Mouse (Mus musculus) cerebellum, adult 2 months (tissue): ENCODE data around the gene Proser1. TPM values are rescaled to one million over a fixed set of nuclear protein-coding genes. Genes with fewer than 3 reads are reported as not detected.

Source experiments
- DNase-seq, 2 experiments: peaks; one replicate each; pipeline ENCODE4 v3.0.0; 2021
- H3K27ac ChIP-seq: fragments of 200-500 bp; 2 replicates; pipeline ENCODE4 v1.5.1; 2012; ENCODE audit warnings: low read length, control low read depth, inconsistent platforms; ENCODE audit not compliant: insufficient read depth
- H3K27me3 ChIP-seq: fragments of 200-500 bp; 2 replicates; pipeline ENCODE4 v1.6.1; 2012; ENCODE audit warnings: inconsistent platforms, mild to moderate bottlenecking, low read length, moderate library complexity; ENCODE audit not compliant: control insufficient read depth, insufficient read depth
- H3K4me1 ChIP-seq: fragments of 200-500 bp; 2 replicates; pipeline ENCODE4 v1.6.1; 2011; ENCODE audit warnings: low read length; ENCODE audit not compliant: control insufficient read depth, insufficient read depth
- H3K4me3 ChIP-seq: fragments of 200-500 bp; replicated peaks from 2 replicates; pipeline ENCODE3; 2011; ENCODE audit warnings: mild to moderate bottlenecking, low read depth, low read length, control low read depth; ENCODE audit not compliant: insufficient read depth
- CTCF ChIP-seq: fragments of 200-500 bp; IDR thresholded peaks from 2 replicates; pipeline ENCODE4 v1.5.1; 2011; ENCODE audit warnings: low read depth, mild to moderate bottlenecking, control low read depth, low read length, moderate library complexity, borderline replicate concordance; ENCODE audit not compliant: insufficient read depth
- POLR2A ChIP-seq: fragments of 200-500 bp; IDR thresholded peaks from 2 replicates; pipeline ENCODE4 v1.6.1; 2011; ENCODE audit warnings: low read length, control low read depth, borderline replicate concordance; ENCODE audit not compliant: insufficient read depth
- WGBS: fragments of 180-500 bp; shearing (Covaris S2); methylation state at CpG from one replicate; pipeline ENCODE4 v1.1.7; 2018; 5-methylcytosine and 5-hydroxymethylcytosine counted together
- polyA plus RNA-seq: library from polyadenylated mRNA; depleted of rRNA; stranded (reverse); fragments of >200 nt; gene quantifications from 2 replicates; pipeline ENCODE4 v1.2.3, GENCODE M21; 2012

Proser1 gene
- polyA plus RNA-seq, 1 experiment, result 21.2 TPM

DNA sequence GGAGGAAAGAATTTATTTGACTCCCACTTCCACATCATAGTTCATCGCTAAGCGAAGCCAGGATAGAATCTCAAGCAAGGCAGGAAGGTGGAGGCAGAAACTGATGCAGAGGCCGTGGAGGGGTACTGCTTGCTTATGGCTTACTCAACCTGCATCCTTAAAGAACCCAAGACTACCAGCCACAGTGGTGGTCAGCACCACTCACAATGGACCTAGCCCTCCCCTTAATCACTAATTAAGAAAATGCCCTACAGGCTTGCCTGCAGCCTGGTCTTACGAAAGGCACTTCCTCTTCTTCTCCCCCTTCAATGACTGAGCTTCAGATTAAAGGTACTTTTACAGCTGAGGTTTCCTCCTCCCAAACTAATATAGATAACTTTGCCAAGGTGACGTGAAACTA lies 26.9 kb upstream of the Proser1 start:
- Histone ChIP-seq H3K4me3 (no peak overlapping the region), H3K27ac (no peak overlapping the region), H3K27me3 (no peaks in the 10 kb centered on the region), H3K4me1 (no peaks in the 10 kb centered on the region)
- TF ChIP-seq POLR2A (no peak), CTCF (no peak)
- 85% methylated on average over 5 of the region's 5 CpGs for WGBS
- DNase-seq, result no peak

- 60% methylated on average over 5 of the region's 5 CpGs for WGBS
- no peak for DNase-seq
- H3K27ac ChIP-seq, result no peak overlapping the region
- H3K4me1 ChIP-seq, result peaks cover 5% of the 10 kb centered on the region
- H3K27me3 ChIP-seq, result no peaks in the 10 kb centered on the region
- no peak overlapping the region for H3K4me3 ChIP-seq
- TF ChIP-seq CTCF (no peak), POLR2A (no peak)
Measured at GRCm38 (mm10) chr3:53445540-53445939, 17.9 kb upstream of the Proser1 start.

GRCm38 (mm10) chr3:53446801-53447200 lies 16.7 kb upstream of the Proser1 start:
- Histone ChIP-seq H3K27me3 (no peaks in the 10 kb centered on the region), H3K4me3 (no peak overlapping the region), H3K27ac (no peak overlapping the region), H3K4me1 (peaks cover 15% of the 10 kb centered on the region)
- no peak for DNase-seq
- TF ChIP-seq CTCF (no peak), POLR2A (no peak)
- whole genome bisulfite sequencing, result 91% methylated on average over 3 of the region's 3 CpGs

DNA sequence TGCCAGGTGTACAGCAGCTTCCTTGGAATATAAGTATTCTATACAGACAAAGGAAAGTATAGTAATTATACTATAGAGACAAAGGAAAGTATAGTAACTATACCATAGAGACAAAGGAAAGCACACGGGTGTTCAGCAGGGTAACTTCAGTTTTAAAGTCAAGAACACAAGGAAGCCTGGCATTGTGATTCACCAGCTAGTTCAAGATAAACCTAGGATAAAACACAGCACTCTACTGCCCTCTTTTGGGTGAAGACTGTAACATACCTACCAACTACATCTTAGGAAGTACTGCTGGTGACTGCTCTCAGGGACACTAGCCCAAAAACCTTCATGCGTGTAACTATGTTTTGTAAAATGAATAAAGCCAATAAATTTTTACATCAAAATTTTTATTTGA lies 15.3 kb upstream of the Proser1 start:
- peak in 1 of 2 experiments; percentile 86 for DNase-seq
- WGBS, result 10% methylated on average over 2 of the region's 2 CpGs
- no peak overlapping the region for H3K4me3 ChIP-seq
- no peaks in the 10 kb centered on the region for H3K27me3 ChIP-seq
- H3K27ac ChIP-seq, result no peak overlapping the region
- peaks cover 15% of the 10 kb centered on the region for H3K4me1 ChIP-seq
- TF ChIP-seq POLR2A (no peak), CTCF (peak; percentile 63)

DNA sequence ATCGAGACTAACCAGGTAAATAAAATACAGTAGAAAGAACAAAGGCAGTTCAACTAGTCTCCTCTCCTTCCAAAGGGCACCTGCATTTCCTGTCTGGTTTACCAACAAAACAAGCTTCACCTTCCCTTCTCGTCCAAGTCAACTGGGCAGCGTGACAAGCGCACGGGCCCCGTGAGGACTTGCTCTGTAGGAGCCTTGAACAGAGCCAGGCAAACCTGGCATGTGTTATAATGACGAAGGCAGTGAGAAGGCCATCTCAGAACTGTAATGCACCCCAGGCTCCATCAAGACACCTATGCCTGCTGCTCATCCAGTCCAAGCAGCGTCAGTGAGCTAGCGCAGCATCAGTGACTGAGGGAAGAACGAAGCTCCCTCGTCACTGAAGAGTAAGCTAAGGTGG lies 12.8 kb upstream of the Proser1 start:
- H3K4me1 ChIP-seq, result peaks cover 15% of the 10 kb centered on the region
- WGBS, result 29% methylated on average over 11 of the region's 11 CpGs
- H3K27me3 ChIP-seq, result no peaks in the 10 kb centered on the region
- DNase-seq, result peak; percentile 77 to 85
- TF ChIP-seq POLR2A, result no peak
- TF ChIP-seq CTCF, result no peak
- H3K4me3 ChIP-seq, result no peak overlapping the region
- peak overlapping the region; percentile 35; the same call in 1 of the 2 replicates for H3K27ac ChIP-seq

DNA sequence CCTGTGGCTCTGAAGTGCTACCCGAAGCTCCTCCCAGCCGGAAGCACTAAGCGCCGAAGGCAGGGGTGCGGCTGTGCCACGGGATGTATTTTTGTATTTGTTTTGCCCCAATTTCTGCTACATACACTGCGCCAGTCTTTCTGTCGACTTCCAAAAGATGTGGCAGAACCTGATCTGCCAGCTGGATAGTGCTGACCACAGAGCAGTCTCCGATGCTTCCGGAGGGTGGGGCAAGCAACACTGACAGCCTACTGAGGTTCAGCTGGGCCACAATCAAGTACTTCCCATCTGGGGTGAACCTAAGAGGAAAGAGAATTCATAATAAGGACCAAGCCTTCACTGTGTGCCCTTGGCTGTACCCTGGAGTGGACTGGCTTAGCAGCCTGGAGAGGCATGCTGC lies 11.1 kb upstream of the Proser1 start:
- no peak overlapping the region for H3K4me3 ChIP-seq
- no peaks in the 10 kb centered on the region for H3K27me3 ChIP-seq
- no peak overlapping the region for H3K27ac ChIP-seq
- H3K4me1 ChIP-seq, result peaks cover 15% of the 10 kb centered on the region
- no peak for TF ChIP-seq POLR2A
- TF ChIP-seq CTCF, result no peak
- WGBS, result 93% methylated on average over 10 of the region's 10 CpGs
- DNase-seq, result no peak

GRCm38 (mm10) chr3:53453346-53453745 lies 10.1 kb upstream of the Proser1 start:
- DNase-seq, result no peak
- TF ChIP-seq POLR2A, result no peak
- no peak for TF ChIP-seq CTCF

DNA sequence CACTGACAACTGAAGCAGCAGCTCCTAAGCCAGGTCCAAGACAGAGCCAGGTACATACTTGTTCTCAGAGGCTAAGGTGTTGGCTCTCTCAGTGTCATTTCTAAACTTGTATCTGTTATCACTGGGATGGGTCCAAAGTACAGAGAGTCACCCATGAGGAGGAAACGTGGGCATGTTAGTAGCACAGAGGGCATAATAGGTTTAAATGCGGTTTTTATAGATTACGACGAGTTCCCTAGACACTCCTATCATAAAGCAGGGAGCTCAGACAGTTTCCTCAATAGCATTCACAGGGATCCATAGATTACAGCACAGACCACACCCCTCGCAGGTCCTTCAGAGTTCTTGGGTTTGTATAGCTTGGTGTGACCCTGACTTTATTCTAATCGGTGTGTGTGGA lies 9.5 kb upstream of the Proser1 start:
- whole genome bisulfite sequencing, result 95% methylated on average over 6 of the region's 6 CpGs
- H3K27ac ChIP-seq, result no peak overlapping the region
- no peak for DNase-seq
- peaks cover 15% of the 10 kb centered on the region for H3K4me1 ChIP-seq
- no peak for TF ChIP-seq POLR2A
- no peak for TF ChIP-seq CTCF
- no peaks in the 10 kb centered on the region for H3K27me3 ChIP-seq
- H3K4me3 ChIP-seq, result no peak overlapping the region

More at GRCm38 (mm10) chr3:53453346-53453745, 10.1 kb upstream of the Proser1 start:
- WGBS, result 94% methylated on average over 7 of the region's 7 CpGs
- H3K4me3 ChIP-seq, result no peak overlapping the region
- H3K4me1 ChIP-seq, result peaks cover 15% of the 10 kb centered on the region
- H3K27ac ChIP-seq, result no peak overlapping the region
- no peaks in the 10 kb centered on the region for H3K27me3 ChIP-seq

DNA sequence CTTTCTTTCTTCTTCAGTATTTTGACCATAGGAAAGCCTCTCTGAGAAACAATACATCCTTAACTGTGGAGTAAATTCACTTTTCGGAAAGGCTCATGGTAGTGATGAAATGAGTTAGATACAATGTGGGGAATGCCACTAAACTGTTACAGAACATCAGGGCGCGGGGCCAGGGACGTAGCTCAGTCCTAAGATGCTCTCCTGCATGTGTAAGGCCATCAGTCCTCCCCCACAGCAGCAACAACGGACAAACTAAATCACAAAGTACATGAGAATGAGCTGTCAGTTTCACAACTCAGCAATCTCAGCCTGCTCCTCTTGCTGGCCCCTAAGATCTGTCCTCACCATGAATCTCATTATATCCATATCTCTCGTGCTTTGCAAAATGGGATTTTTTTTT lies 8.9 kb upstream of the Proser1 start:
- Histone ChIP-seq H3K27me3 (no peaks in the 10 kb centered on the region), H3K4me1 (peaks cover 15% of the 10 kb centered on the region), H3K27ac (no peak overlapping the region), H3K4me3 (no peak overlapping the region)
- 93% methylated on average over 6 of the region's 6 CpGs for WGBS
- DNase-seq, result no peak
- no peak for TF ChIP-seq POLR2A
- no peak for TF ChIP-seq CTCF
